Mouse (Mus musculus) heart, embryonic 12.5 days (tissue): ENCODE measurements at regions not wholly inside any gene's neighbourhood (a gene's known extent, or its start where the extent isn't known, plus 50 kb on each side); places are given as distances from the start of the nearest gene placed in this dataset.
"Not testable (repeated sequence)": the region's sequence is repeated elsewhere in the genome, so short reads cannot be mapped to it uniquely, and the experiment has no call there.

Source experiments
- ATAC-seq: fragments of 200-750 bp; cut with Nextera tagmentation; 2 replicates; pipeline ENCODE4 v1.8.0; 2017; ENCODE audit warnings: moderate TSS enrichment, moderate library complexity; ENCODE audit not compliant: insufficient number of reproducible peaks, low FRiP score
- H3K27ac ChIP-seq: fragments of 300-500 bp; sonication (generic); 2 replicates; pipeline ENCODE4 v1.5.1; 2016; ENCODE audit warnings: mild to moderate bottlenecking, moderate library complexity; ENCODE audit not compliant: poor library complexity, severe bottlenecking
- H3K27me3 ChIP-seq: fragments of 300-500 bp; sonication (generic); replicated peaks from 2 replicates; pipeline ENCODE4 v1.6.1; 2016; ENCODE audit warnings: mild to moderate bottlenecking, moderate library complexity
- H3K36me3 ChIP-seq: fragments of 300-500 bp; sonication (generic); 2 replicates; pipeline ENCODE4 v1.6.1; 2016; ENCODE audit warnings: mild to moderate bottlenecking, moderate library complexity
- H3K4me1 ChIP-seq: fragments of 300-500 bp; sonication (generic); replicated peaks from 2 replicates; pipeline ENCODE4 v1.6.1; 2016; ENCODE audit warnings: mild to moderate bottlenecking
- H3K4me2 ChIP-seq: fragments of 300-500 bp; sonication (generic); 2 replicates; pipeline ENCODE4 v1.6.1; 2016; ENCODE audit warnings: mild to moderate bottlenecking, moderate library complexity
- H3K4me3 ChIP-seq: fragments of 300-500 bp; sonication (generic); 2 replicates; pipeline ENCODE4 v1.5.1; 2016; ENCODE audit warnings: mild to moderate bottlenecking
- H3K9ac ChIP-seq: fragments of 300-500 bp; sonication (generic); 2 replicates; pipeline ENCODE4 v1.6.1; 2016; ENCODE audit warnings: mild to moderate bottlenecking, moderate library complexity
- H3K9me3 ChIP-seq: fragments of 300-500 bp; sonication (generic); replicated peaks from 2 replicates; pipeline ENCODE4 v1.6.1; 2016; ENCODE audit warnings: mild to moderate bottlenecking, moderate library complexity
- WGBS: fragments of 180-500 bp; shearing (Covaris S2); methylation state at CpG from one replicate; pipeline ENCODE4 v1.1.7; 2016; 5-methylcytosine and 5-hydroxymethylcytosine counted together

DNA sequence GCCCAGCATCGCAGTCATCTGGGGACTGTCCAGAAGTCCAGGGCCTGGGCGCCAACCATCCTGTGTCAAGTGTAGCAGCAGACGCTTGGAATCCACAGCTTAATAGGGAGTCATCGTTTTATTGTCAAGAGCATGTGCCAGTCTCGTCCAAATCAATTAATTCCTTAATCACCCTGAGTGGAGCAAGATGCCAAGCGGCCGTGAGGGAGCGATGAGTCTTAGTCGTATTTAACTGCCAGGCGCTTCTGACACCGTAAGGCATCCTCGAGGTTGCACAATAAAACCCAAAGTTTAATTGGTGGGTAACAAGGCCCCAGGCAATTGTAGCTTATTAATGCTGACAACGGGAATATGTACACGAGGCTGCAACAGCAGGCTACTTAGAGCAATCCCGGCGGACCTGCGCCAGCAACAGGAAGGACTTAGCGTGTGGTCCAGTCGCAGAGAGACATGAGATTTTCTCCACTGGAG lies 277.6 kb upstream of the Kdm8 start:
- H3K9me3 ChIP-seq = peaks cover 8% of the 10 kb centered on the region
- H3K9ac ChIP-seq = no peak overlapping the region
- no peak overlapping the region for H3K4me2 ChIP-seq
- H3K36me3 ChIP-seq = no peaks in the 10 kb centered on the region
- H3K27me3 ChIP-seq = no peaks in the 10 kb centered on the region
- no peaks in the 10 kb centered on the region for H3K4me1 ChIP-seq
- no peak overlapping the region for H3K4me3 ChIP-seq
- no peak for ATAC-seq
- WGBS = 85% methylated on average over 19 of the region's 19 CpGs
- no peak overlapping the region for H3K27ac ChIP-seq

DNA sequence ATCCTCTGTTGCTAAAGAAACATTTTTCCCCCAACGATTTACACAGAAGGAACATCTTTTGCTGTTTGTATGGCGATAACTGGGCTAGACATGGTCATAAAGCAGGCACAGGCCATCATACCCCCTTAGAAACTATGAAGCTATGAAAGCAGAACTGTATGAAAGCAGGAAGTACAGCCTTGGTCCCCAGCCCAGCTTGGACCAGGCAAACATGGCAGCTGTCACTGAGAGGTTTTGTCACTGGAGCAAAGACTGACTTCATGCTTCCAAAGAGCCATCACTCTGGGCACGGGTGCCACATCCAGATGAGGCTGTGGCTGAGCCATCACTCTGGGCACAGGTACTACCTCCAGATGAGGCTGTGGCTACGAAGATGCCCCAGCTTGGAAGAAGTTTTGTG lies 276.8 kb upstream of the Kdm8 start:
- no peak overlapping the region for H3K27ac ChIP-seq
- no peak for ATAC-seq
- peaks cover 11% of the 10 kb centered on the region for H3K9me3 ChIP-seq
- H3K4me1 ChIP-seq = no peaks in the 10 kb centered on the region
- H3K9ac ChIP-seq = no peak overlapping the region
- no peak overlapping the region for H3K4me2 ChIP-seq
- no peak overlapping the region for H3K4me3 ChIP-seq
- H3K36me3 ChIP-seq = no peaks in the 10 kb centered on the region
- WGBS = 72% methylated on average over 4 of the region's 4 CpGs
- no peaks in the 10 kb centered on the region for H3K27me3 ChIP-seq

DNA sequence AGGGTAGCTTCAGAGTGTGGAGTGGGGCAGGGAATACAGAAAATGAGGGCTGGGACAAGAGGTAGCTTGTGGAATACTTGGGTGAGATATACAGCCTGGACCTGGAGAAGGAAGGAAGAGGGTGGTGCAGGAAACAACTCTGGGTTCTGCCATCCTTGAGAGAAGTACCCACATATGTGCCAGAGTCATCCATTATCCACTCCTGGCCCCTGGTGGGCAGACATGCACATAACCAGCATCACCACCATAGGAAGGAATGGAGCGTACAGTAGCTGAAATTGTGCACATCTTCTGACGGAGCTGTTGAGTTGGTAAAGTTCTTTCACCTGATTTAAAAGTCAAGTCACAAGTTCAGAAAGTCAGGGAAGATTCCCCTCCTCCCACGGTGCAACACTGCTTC lies 262.9 kb upstream of the Kdm8 start:
- Histone ChIP-seq H3K27ac (no peak overlapping the region), H3K9me3 (no peaks in the 10 kb centered on the region), H3K4me1 (no peaks in the 10 kb centered on the region), H3K9ac (no peak overlapping the region), H3K4me3 (no peak overlapping the region), H3K27me3 (no peaks in the 10 kb centered on the region), H3K36me3 (no peaks in the 10 kb centered on the region), H3K4me2 (no peak overlapping the region)
- WGBS = 76% methylated on average over 3 of the region's 3 CpGs
- no peak for ATAC-seq

DNA sequence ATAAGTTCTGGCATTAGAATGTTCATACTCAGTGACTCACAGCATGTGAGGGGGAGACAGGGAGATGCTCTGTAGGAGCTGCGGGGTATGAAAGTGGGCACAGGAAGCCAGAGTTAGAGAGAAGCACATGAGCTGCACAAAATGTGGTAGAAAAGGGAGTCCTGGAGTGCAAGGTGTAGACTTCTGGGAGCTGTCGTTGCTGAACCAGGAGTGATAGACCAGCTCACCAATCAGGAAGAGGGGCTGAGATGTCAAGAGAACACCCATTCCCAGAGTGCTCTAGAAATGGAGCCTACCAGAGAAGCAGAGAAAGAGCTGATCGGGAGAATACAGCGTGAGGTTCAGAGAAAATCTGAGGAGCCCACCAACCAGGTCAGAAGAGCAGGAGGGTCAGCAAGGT lies 262.2 kb upstream of the Kdm8 start:
- H3K9ac ChIP-seq = no peak overlapping the region
- H3K36me3 ChIP-seq = no peaks in the 10 kb centered on the region
- H3K27me3 ChIP-seq = no peaks in the 10 kb centered on the region
- no peaks in the 10 kb centered on the region for H3K4me1 ChIP-seq
- no peaks in the 10 kb centered on the region for H3K9me3 ChIP-seq
- WGBS = 78% methylated on average over 4 of the region's 4 CpGs
- H3K27ac ChIP-seq = no peak overlapping the region
- H3K4me3 ChIP-seq = no peak overlapping the region
- H3K4me2 ChIP-seq = no peak overlapping the region
- no peak for ATAC-seq

DNA sequence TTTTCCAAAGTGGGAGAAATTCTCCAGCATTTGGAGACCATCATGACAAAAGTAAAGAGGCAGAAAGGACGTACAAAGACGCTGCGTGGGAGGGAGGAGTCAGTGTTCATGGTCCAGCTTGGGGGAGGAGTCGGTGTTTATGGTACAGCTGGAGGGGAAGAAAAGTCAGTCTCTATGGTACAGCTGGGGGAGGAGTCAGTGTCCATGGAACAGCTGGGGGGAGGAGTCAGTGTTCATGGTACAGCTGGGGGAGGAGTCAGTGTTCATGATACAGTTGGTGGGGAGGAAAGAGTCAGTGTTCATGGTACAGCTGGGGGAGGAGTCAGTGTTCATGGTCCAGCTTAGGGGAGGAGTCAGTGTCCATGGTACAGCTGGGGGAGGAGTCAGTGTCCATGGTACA lies 261.5 kb upstream of the Kdm8 start:
- not testable (repeated sequence) for ATAC-seq, H3K4me2 ChIP-seq, H3K9ac ChIP-seq, H3K27ac ChIP-seq, H3K27me3 ChIP-seq, H3K4me1 ChIP-seq, H3K4me3 ChIP-seq, H3K36me3 ChIP-seq, H3K9me3 ChIP-seq
- WGBS = 80% methylated on average over 4 of the region's 4 CpGs

DNA sequence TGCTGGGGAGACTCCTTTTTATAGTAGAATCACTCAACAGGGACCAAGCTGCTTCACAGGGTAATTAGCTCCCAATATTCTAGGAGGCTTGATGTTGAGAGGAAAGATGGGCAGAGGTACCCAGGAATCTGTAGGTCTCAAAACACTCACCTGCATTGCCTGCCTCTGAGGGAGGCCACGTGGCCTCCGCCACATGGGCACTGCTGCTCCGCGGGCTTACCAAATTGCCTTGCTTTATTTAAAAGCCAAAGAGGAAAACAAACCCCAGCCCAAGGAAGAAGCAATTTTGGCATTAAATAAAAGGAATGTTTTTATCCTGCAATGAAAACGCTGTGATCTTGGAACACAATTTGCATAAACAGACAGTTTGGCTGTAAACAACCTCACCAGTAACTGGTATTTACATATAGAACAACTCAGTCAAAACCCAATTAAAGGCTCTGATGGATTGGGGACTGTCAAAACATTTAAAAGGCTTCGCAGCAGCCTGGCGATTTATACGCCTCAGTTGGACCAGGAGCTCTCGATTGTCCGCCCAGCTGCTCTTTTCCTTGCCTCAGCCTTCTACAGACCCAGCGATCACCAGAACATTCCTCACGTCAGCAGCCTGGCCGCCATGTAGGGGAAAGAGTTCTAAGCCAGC lies 259.3 kb upstream of the Kdm8 start:
- no peak overlapping the region for H3K4me2 ChIP-seq
- ATAC-seq = no peak
- H3K9me3 ChIP-seq = no peaks in the 10 kb centered on the region
- no peak overlapping the region for H3K9ac ChIP-seq
- no peak overlapping the region for H3K27ac ChIP-seq
- no peak overlapping the region for H3K4me3 ChIP-seq
- H3K27me3 ChIP-seq = no peaks in the 10 kb centered on the region
- no peaks in the 10 kb centered on the region for H3K4me1 ChIP-seq
- WGBS = 72% methylated on average over 13 of the region's 13 CpGs
- H3K36me3 ChIP-seq = no peaks in the 10 kb centered on the region

DNA sequence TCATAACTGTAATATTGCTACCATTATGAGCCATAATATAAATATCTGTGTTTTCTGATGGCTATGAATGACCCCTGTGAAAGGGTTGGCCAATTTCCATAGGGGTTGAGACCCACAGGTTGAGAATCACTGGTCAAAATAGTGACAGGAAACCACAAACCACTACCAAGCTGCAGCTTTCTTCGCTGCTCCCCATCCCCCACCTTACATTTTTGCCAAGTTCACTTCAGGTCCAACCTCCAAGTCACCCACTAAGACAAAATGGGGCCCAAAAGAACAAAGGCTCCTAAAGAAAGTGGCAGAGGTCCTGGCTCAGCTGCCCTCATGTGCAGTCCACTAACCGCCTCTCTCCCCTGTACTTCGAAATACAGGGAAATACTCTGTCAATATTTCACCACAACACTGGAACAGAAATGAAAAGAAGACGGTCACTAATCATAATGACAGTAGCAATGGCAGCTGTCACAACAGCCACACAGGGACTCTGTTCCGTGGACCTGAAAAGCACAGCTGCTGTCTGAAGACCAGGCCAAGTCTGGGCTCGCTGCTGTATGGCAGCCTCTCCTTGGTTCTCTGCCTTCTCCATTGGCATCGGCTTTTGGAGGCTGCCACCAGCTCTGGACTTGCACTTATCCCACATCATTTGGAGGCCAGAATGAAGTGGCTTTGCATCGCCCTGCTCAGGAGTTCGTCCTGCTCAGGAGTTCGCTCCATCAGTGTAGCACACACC lies 257.3 kb upstream of the Kdm8 start:
- no peak for ATAC-seq
- H3K9me3 ChIP-seq = no peaks in the 10 kb centered on the region
- H3K9ac ChIP-seq = no peak overlapping the region
- no peak overlapping the region for H3K27ac ChIP-seq
- H3K4me1 ChIP-seq = no peaks in the 10 kb centered on the region
- H3K36me3 ChIP-seq = no peaks in the 10 kb centered on the region
- H3K4me3 ChIP-seq = no peak overlapping the region
- WGBS = 87% methylated on average over 10 of the region's 10 CpGs
- no peaks in the 10 kb centered on the region for H3K27me3 ChIP-seq
- H3K4me2 ChIP-seq = no peak overlapping the region

DNA sequence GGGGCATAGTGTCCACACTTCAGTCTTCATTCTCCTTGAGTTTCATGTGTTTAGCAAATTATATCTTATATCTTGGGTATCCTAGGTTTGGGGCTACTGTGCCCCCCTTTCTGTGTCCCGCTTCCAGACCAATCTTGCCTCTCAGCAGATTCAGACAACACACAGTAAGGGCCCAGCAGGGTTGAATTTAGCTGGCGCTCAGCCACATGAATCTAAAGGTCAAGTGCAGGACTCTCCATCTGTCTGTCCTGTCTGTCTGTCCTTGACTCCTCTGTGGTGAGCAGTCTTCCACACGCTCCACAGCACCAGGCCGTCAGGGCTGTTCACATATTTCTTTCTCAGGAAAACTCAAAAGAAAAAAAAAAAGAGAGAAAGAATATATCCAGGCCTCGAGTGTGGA lies 255.5 kb upstream of the Kdm8 start:
- Histone ChIP-seq H3K4me2 (no peak overlapping the region), H3K9me3 (no peaks in the 10 kb centered on the region), H3K27ac (no peak overlapping the region), H3K4me3 (no peak overlapping the region), H3K9ac (no peak overlapping the region), H3K27me3 (no peaks in the 10 kb centered on the region), H3K4me1 (no peaks in the 10 kb centered on the region), H3K36me3 (no peaks in the 10 kb centered on the region)
- 80% methylated on average over 5 of the region's 5 CpGs for WGBS
- no peak for ATAC-seq

DNA sequence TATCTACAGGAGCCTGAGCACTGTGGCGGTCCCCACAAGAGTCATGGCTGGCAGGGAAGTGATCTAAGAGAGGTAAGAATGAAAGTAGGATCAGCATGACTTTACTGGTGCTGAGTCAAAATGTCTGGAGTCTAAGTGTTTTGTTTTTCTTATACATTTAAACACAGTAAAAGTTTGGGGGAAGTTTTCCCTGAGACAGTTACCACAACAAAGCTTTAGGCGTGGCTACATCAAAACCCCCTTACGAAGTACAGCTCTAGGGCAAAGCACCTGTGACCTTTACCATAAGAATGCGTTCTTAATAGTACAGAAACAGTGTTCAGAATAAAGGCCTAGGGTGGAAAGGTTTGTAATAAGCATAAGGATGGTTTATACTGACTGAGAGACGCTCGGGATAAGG lies 254.4 kb upstream of the Kdm8 start:
- H3K9ac ChIP-seq = no peak overlapping the region
- H3K27me3 ChIP-seq = no peaks in the 10 kb centered on the region
- no peak overlapping the region for H3K4me2 ChIP-seq
- WGBS = 80% methylated on average over 6 of the region's 6 CpGs
- no peak overlapping the region for H3K4me3 ChIP-seq
- no peaks in the 10 kb centered on the region for H3K36me3 ChIP-seq
- no peaks in the 10 kb centered on the region for H3K4me1 ChIP-seq
- H3K9me3 ChIP-seq = no peaks in the 10 kb centered on the region
- no peak for ATAC-seq
- H3K27ac ChIP-seq = no peak overlapping the region

DNA sequence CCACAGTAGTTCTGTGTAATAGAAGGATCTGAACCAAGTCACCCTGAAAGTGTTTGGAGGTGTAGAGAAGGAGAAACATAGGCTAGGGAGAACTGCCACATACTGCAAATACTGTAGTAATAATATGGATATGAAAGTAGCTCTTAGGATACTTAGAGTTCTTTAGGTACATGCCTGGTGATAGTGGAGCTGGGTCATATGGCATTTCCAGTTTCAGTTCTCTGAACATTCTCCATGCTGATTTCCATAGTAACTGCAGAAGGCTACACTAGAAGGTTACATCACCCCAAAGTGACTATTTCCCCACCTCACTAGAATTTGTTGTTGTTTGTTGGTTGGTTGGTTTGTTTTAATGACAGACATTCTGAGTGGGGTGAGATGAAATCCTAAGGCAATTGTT lies 253.2 kb upstream of the Kdm8 start:
- Histone ChIP-seq H3K4me2 (no peak overlapping the region), H3K9me3 (no peaks in the 10 kb centered on the region), H3K27ac (no peak overlapping the region), H3K4me1 (no peaks in the 10 kb centered on the region), H3K27me3 (no peaks in the 10 kb centered on the region), H3K4me3 (no peak overlapping the region), H3K36me3 (no peaks in the 10 kb centered on the region), H3K9ac (no peak overlapping the region)
- ATAC-seq = no peak

DNA sequence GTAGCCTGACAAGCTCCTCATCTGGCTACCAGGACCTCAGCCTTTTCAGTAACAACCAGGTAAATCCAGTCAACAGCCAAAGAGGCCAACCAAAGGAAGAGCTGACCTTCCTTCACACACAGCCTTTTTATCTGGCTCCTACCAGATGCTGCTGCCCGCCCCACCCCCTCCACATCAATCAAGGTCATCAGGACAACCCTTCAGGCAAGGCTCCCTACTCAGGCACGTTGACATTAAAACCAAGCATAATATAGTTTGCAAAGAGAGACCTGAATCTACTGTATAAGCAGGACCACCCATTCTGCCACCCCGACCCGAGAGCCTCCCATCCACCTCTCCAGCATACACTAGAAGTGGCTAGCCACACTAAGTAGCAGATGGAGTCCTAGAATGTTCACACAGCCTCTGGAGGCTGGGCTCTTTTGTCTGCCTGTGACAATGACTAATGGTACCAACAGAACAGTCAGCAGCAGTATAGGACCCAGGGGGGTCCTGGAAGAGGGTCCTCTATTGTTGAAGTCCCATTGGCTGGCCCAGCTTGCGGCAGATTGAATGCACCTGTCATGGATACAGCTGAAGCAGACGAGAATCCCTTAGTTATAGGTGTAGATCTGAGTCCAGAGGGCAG lies 233.0 kb upstream of the Kdm8 start:
- Histone ChIP-seq H3K9me3 (no peaks in the 10 kb centered on the region), H3K27ac (no peak overlapping the region), H3K27me3 (0 out of 2 replicates have a peak, but pooled peaks cover 3% of the 10 kb centered on the region), H3K4me3 (no peak overlapping the region), H3K4me1 (no peaks in the 10 kb centered on the region), H3K9ac (no peak overlapping the region), H3K36me3 (no peaks in the 10 kb centered on the region), H3K4me2 (no peak overlapping the region)
- 66% methylated on average over 6 of the region's 6 CpGs for WGBS
- ATAC-seq = no peak
